Mouse (Mus musculus) intestine, embryonic 14.5 days (tissue): ENCODE results near the gene Usp49. TPM values are rescaled to one million over a fixed set of nuclear protein-coding genes. Genes with fewer than 3 reads are reported as not detected.

Experiments used
- ATAC-seq: fragments of 200-750 bp; cut with Nextera tagmentation; replicated peaks from 2 replicates; pipeline ENCODE4 v1.8.0; 2017; ENCODE audit warnings: low read depth, moderate number of reproducible peaks, moderate TSS enrichment, moderate library complexity; ENCODE audit not compliant: low FRiP score, low TSS enrichment
- DNase-seq: peaks from one replicate; pipeline ENCODE4 v3.0.0-alpha.2; 2018; ENCODE audit warnings: low spot score
- H3K27ac ChIP-seq: fragments of 300-500 bp; sonication (generic); 2 replicates; pipeline ENCODE4 v1.5.1; 2014; ENCODE audit warnings: low read depth, mild to moderate bottlenecking, control low read depth
- H3K27me3 ChIP-seq: fragments of 300-500 bp; sonication (generic); replicated peaks from 2 replicates; pipeline ENCODE4 v1.6.1; 2014; ENCODE audit warnings: low read length, control low read depth; ENCODE audit not compliant: control insufficient read depth, insufficient read depth
- H3K36me3 ChIP-seq: fragments of 300-500 bp; sonication (generic); 2 replicates; pipeline ENCODE4 v1.6.1; 2014; ENCODE audit warnings: low read length, control low read depth; ENCODE audit not compliant: control insufficient read depth, insufficient read depth
- H3K4me1 ChIP-seq: fragments of 300-500 bp; sonication (generic); replicated peaks from 2 replicates; pipeline ENCODE4 v1.6.1; 2014; ENCODE audit warnings: low read length, control low read depth, mixed read lengths; ENCODE audit not compliant: control insufficient read depth, insufficient read depth
- H3K4me2 ChIP-seq: fragments of 300-500 bp; sonication (generic); 2 replicates; pipeline ENCODE4 v1.6.1; 2014; ENCODE audit warnings: low read length
- H3K4me3 ChIP-seq: fragments of 300-500 bp; sonication (generic); 2 replicates; pipeline ENCODE4 v1.5.1; 2014; ENCODE audit warnings: low read depth, low read length, control low read depth, mixed read lengths
- H3K9ac ChIP-seq: fragments of 300-500 bp; sonication (generic); 2 replicates; pipeline ENCODE4 v1.6.1; 2014; ENCODE audit warnings: mild to moderate bottlenecking, low read length
- H3K9me3 ChIP-seq: fragments of 300-500 bp; sonication (generic); 2 replicates; pipeline ENCODE4 v1.6.1; 2016; ENCODE audit warnings: low read length, control low read depth; ENCODE audit not compliant: control insufficient read depth
- WGBS: fragments of 180-500 bp; shearing (Covaris S2); extraction: QIAGEN DNeasy Blood & Tissue Kit; methylation state at CpG from one replicate; pipeline ENCODE4 v1.1.7; 2014; 5-methylcytosine and 5-hydroxymethylcytosine counted together
- polyA plus RNA-seq: library from polyadenylated mRNA; unstranded; fragments of >200 nt; fragmentation: Nextera tagmentation; extraction: Ambion mirVana; gene quantifications from 2 replicates; pipeline ENCODE4 v1.2.1, GENCODE M21; 2014

Gene Usp49
- polyA plus RNA-seq, 1 experiment from 2014 or later, result 6.5 TPM

DNA sequence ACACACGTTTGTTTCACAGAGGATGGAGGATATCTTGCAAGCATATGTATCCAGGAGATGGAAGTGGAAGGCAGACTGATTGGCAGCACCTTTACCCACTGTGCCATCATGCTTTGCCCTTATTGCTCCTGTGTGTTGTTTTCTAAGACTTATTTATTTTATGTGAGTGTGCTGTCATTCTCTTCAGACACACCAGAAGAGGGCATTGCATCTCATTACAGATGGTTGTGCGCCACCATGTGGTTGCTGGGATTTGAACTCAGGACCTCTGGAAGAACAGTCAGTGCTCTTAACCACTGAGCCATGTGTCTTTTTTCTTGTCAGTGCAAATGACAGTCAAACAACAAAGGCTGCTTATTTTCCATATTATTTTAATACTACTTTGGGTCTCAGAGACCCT, 2.7 kb upstream of the Usp49 start:
- peaks cover 24% of the 10 kb centered on the region for H3K4me1 ChIP-seq
- DNase-seq (no peak), ATAC-seq (no peak)
- no peaks in the 10 kb centered on the region for H3K27me3 ChIP-seq
- 81% methylated on average over 2 of the region's 2 CpGs for WGBS
- no peak overlapping the region for H3K4me3 ChIP-seq
- peaks cover 37% of the 10 kb centered on the region for H3K36me3 ChIP-seq
- H3K4me2 ChIP-seq, result 0 out of 2 replicates have a peak overlapping the region, but pooled peaks have one; percentile 84
- H3K9ac ChIP-seq, result no peak overlapping the region
- peak overlapping the region; percentile 93; the same call in 1 of the 2 replicates for H3K27ac ChIP-seq
- H3K9me3 ChIP-seq, result no peaks in the 10 kb centered on the region

DNA sequence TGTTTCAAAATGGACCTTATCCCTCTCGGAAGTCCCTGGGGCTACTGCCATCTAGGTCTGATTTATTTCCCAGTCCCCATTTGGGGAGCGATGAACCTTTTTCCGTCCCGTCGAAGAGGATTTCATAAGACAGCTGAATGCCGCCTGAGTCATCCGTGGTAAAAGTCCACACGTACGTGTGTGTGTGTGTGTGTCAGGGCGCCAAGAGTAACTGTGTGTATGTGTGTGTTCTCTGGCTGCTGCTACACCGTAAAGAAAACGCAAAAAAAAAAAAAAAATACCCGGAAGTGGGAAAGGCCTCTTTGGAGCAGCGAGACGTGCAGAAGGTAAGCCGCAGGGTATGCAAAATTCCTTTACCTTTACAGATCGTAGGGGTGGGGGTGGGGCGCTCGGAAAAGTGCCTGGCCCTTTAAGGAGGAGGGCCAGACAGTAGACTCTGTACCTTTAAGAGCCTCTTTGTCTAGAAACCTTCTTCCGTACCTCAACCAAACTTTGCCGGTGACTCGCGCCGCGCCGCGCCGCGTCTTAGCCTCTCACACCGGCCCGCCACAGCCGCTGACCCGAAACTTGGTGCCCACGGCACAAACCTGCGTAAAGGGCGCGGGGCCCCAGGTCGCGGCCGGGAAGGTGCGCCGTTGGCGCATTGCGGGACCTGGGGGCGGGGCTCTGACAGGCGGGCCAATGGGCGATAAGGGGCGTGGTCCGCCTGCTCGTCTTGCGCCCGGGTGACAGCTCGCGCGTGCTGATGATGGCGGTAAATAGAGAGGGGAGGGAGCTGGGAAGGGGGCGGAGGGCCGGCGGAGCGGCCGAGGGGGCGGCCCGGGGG, 1.4 kb upstream of the Usp49 start:
- H3K4me1 ChIP-seq, result peaks cover 24% of the 10 kb centered on the region
- H3K9ac ChIP-seq, result peak overlapping the region; percentile 72
- under 1% methylated on average over 62 of the region's 63 CpGs for WGBS
- DNase-seq (peak; percentile 97), ATAC-seq (peak; percentile 90)
- H3K4me3 ChIP-seq, result peak overlapping the region; percentile 87
- peak overlapping the region; percentile 93 for H3K27ac ChIP-seq
- no peaks in the 10 kb centered on the region for H3K27me3 ChIP-seq
- H3K36me3 ChIP-seq, result peaks cover 24% of the 10 kb centered on the region
- H3K9me3 ChIP-seq, result no peaks in the 10 kb centered on the region
- H3K4me2 ChIP-seq, result peak overlapping the region; percentile 84

DNA sequence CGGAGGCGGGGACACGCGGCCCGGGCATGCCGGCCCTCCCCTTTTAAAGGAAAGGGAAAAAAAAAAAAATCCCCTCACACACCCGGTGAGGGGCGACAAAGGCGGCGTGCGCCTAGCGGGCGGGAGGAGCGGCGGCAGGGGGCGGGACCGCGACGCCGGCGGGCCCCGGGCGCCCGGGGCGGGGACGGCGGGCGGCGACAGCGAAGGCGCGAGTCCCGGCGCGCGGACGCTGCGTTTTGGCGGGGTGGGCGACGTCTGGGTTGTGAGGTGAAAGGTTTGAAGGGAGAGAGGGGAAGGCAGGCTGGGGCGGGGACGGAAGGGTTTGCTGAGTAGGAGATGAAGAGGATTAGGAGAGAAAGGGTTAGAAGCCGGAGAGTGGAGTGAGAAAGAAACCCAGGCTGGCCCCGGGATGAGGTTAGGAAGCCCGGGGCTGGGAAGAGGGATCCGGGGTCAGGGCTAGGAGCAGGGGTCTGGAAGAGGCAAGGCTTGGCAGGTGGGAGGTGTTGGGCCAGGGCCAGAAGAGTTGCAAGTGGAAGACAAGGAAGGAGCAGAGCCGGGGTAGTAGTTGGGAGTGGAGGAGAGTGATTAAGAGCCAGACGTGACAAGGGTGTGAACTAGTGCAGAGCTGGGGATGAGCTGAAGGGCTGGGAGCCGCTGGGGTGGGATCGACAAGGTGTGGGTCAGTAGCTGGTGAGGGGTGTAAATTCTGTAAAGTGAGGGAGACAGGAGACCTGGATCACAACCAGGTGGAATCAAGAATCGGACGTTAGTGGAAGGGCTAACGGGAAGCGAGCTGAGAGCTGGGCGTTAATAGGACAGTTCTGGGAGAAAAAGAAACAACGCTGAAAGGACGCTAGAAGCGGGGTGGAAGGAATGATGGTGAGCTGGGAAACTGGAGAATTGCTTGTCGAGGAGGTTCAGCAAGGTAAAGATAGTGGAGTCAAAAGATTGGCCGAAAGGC, 493 bp upstream of the Usp49 start:
- no peaks in the 10 kb centered on the region for H3K27me3 ChIP-seq
- ATAC-seq, result peak; percentile 10

DNA sequence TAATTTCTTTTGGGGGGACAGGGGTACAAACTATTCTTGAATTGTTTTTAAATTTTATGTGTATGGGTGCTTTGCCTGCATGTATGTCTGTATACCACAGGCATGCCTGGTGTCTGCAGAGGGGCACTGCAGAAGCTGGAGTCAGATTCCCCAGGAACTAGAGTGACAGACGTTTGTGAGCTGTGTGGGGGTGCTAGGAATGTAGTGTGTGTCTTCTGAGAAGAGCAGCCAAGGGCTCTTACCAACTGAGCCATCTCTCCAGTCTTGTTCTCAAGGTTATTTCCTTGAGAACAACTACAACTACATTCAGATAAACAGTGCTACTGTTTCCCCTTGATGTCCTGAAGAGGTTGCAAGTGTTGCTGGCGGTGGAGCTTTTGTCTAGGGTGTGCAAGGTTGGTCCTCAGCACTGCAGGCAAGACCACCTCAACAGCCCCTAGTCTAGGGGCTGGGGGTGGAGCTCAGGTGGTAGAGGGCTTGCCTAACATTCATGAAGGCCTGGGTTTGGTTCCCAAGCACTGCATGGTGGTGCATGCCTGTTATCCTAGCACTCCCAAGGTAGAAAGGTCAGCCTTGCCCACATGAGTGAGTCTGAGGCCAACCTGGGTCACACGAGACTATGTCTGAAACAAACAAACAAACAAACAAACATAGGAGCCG, 1.8 kb downstream of the Usp49 start:
- Histone ChIP-seq H3K36me3 (peaks cover 11% of the 10 kb centered on the region; the same call in 1 of the 2 replicates), H3K4me1 (peaks cover 24% of the 10 kb centered on the region), H3K27me3 (no peaks in the 10 kb centered on the region), H3K4me2 (peak overlapping the region; percentile 2; the same call in 1 of the 2 replicates), H3K9ac (no peak overlapping the region), H3K4me3 (no peak overlapping the region), H3K27ac (no peak overlapping the region), H3K9me3 (no peaks in the 10 kb centered on the region)
- ATAC-seq (no peak), DNase-seq (no peak)
- 61% methylated on average over 4 of the region's 4 CpGs for WGBS

More for the DNA sequence above, 493 bp upstream of the Usp49 start:
- no peaks in the 10 kb centered on the region for H3K9me3 ChIP-seq
- H3K9ac ChIP-seq, result peak overlapping the region; percentile 72
- peaks cover 16% of the 10 kb centered on the region; the same call in 1 of the 2 replicates for H3K36me3 ChIP-seq
- H3K4me1 ChIP-seq, result peaks cover 24% of the 10 kb centered on the region
- peak overlapping the region; percentile 93 for H3K27ac ChIP-seq
- peak overlapping the region; percentile 84 for H3K4me2 ChIP-seq
- DNase-seq, result no peak
- H3K4me3 ChIP-seq, result peak overlapping the region; percentile 87
- under 1% methylated on average over 61 of the region's 61 CpGs for WGBS

DNA sequence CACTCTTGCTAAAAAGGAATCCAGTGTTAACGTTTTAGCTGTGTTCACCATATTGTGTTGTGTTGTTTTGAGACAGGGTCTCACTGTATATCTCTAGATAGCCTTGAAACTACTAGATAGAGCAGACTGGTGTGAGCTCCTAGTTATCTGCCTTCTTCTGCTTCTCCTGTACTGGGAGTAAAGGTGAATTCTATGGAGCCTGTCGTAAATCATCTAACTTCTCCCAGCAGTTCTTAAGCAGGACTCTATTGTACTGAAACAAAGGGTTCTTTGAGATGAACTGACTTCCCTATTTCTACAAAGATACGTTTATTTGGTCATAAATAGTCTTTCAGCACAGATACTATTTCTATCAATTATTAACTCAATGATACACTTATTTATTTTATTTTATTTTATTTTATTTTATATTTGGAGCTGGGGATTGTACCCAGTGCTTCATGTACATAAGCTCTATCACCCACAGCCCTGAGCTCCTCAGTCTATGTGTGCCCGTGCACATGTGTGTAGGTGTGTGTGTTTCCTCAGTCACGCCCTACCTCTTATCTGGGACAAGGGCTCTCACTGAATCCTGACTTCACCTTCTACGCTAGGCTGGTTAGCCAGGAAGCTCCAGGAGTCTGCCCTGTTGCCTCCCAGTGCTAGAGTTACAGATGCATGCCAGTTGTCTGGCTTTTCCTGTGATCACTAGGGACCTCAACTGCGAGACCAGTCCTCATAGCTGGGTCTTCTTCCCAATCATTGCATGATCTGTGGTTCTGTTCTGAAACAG, 3.7 kb downstream of the Usp49 start:
- Histone ChIP-seq H3K9ac (no peak overlapping the region), H3K27me3 (no peaks in the 10 kb centered on the region), H3K4me2 (peak overlapping the region; percentile 18; the same call in 1 of the 2 replicates), H3K27ac (peak overlapping the region; percentile 80), H3K36me3 (peaks cover 11% of the 10 kb centered on the region; the same call in 1 of the 2 replicates), H3K4me1 (peaks cover 20% of the 10 kb centered on the region), H3K4me3 (no peak overlapping the region), H3K9me3 (no peaks in the 10 kb centered on the region)
- peak; percentile 63 for DNase-seq
- WGBS, result 66% methylated on average over 7 of the region's 7 CpGs
- peak; percentile 66 for ATAC-seq

DNA sequence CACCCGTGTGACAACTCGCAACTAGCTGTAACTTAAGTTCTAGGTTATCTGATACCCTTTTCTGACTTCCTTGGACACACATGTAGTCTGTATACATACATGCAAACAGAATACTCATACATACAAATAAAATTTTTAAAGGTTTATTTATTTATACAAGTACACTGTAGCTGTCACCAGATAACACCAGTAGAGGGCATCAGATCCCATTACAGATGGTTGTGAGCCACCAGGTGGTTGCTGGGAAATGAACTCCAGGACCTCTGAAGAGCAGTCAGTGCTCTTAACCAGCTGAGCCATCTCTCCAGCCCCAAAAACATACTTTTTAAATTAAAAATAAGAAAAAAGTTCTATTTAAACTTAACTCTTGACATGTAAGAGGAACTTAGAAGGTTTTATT, 12.5 kb downstream of the Usp49 start:
- no peaks in the 10 kb centered on the region for H3K9me3 ChIP-seq
- no peaks in the 10 kb centered on the region for H3K36me3 ChIP-seq
- H3K4me1 ChIP-seq, result no peaks in the 10 kb centered on the region
- 89% methylated on average over 2 of the region's 2 CpGs for WGBS
- no peak for ATAC-seq
- no peak for DNase-seq
- H3K27ac ChIP-seq, result no peak overlapping the region
- H3K4me2 ChIP-seq, result no peak overlapping the region
- no peak overlapping the region for H3K9ac ChIP-seq
- no peak overlapping the region for H3K4me3 ChIP-seq
- no peaks in the 10 kb centered on the region for H3K27me3 ChIP-seq

DNA sequence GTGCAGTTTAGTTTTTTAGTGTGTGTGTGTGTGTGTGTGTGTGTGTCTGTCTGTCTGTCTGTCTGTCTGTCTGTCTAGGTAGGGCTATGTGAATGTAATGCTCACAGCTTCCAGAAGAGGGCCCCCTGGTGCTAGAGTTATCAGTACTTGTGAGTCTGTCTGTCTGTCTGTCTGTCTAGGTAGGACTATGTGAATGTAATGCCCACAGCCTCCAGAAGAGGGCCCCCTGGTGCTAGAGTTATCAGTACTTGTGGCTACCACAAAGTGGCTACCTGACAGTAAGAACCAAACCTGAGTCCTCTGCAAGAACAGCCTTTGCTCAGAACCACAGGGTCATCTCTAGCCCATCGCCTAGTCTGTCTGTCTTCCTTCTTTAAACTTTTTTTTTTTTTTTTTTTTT, 16.2 kb downstream of the Usp49 start:
- WGBS, result 75% methylated on average over 1 of the region's 1 CpGs

More for the DNA sequence above, 16.2 kb downstream of the Usp49 start:
- H3K4me1 ChIP-seq, result no peaks in the 10 kb centered on the region
- H3K27ac ChIP-seq, result no peak overlapping the region
- no peak overlapping the region for H3K4me2 ChIP-seq
- no peaks in the 10 kb centered on the region for H3K9me3 ChIP-seq
- ATAC-seq (no peak), DNase-seq (peak; percentile 76)
- H3K36me3 ChIP-seq, result 0 out of 2 replicates have a peak, but pooled peaks cover 5% of the 10 kb centered on the region
- H3K4me3 ChIP-seq, result no peak overlapping the region
- H3K9ac ChIP-seq, result no peak overlapping the region
- H3K27me3 ChIP-seq, result no peaks in the 10 kb centered on the region
